Mouse (Mus musculus): ENCODE measurements around the gene Lbh. TPM values are rescaled to one million over a fixed set of nuclear protein-coding genes. Genes with fewer than 3 reads are reported as not detected.

The Lbh gene
- polyA plus RNA-seq (2017; shearing (Covaris generic)) = 10 to 100 TPM; 27.0 to 54.3 TPM

DNA sequence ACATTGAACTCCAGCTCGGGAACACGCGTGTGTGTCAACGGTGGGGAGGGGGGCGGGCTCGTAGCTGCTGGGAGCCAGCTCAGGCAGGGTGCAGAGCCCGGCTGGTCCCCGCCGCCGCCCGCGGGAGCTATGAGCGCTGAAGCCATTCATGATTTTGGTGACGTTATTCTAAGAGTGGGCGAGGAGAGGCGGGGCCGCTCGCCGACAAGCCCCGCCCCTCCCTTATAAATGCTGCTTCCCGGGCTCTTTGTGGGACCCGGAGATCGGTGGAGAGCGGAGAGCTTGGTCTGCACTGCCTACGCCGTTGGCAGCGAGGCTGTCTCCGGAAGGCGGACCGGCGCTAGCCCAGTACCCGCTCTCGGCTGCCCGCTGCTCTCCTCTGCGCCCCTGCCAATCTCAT, at the start of gene Lbh:
Gene Lbh (plus strand): TSS at position 253 of the 400 bp plus-strand sequence.

Other genes with a start within 250 kb of the Lbh start
- 10 to 100 TPM; 90.2 to 99.3 TPM for gene Ypel5, start 81.9 kb upstream of the Lbh start, polyA plus RNA-seq (2017; shearing (Covaris generic))
- gene Lclat1, start 189.7 kb downstream of the Lbh start, polyA plus RNA-seq (2017; shearing (Covaris generic)) = 10 to 100 TPM; 15.7 to 60.0 TPM